Mouse (Mus musculus): ENCODE measurements around the gene Gm20671. TPM values are rescaled to one million over a fixed set of nuclear protein-coding genes. Genes with fewer than 3 reads are reported as not detected.

The Gm20671 gene
- total RNA-seq, 2 experiments from 2014 or later: 0.15 TPM; not detected in 1

- intact Hi-C loops (cut with DNase I): no loop called here
- no peak for DNase-seq
These were observed 133.5 kb downstream of the Gm20671 start for GRCm38 (mm10) chr5:32693411-32693810.

Other genes starting within 250 kb of the Gm20671 start
- 1 to 10 TPM; 7.1 to 8.8 TPM for gene Yes1, start 215.9 kb downstream of the Gm20671 start, total RNA-seq (2021)
- 10 to 100 TPM; 13.0 to 14.4 TPM for gene Pisd, start 41.5 kb downstream of the Gm20671 start, total RNA-seq (2021)
- 1 to 10 TPM; 3.8 to 4.7 TPM for gene Prr14l, start 27.1 kb upstream of the Gm20671 start, total RNA-seq (2021)
- gene Depdc5, start 36.6 kb upstream of the Gm20671 start, total RNA-seq (2021): 10 to 100 TPM; 12.1 to 12.3 TPM
- 10 to 100 TPM; 46.7 to 47.6 TPM for gene Ywhah, start 191.7 kb upstream of the Gm20671 start, total RNA-seq (2021)